Mouse (Mus musculus): ENCODE data around the gene Nfic. TPM values are rescaled to one million over a fixed set of nuclear protein-coding genes. Genes with fewer than 3 reads are reported as not detected.
"Not testable (repeated sequence)": the region's sequence is repeated elsewhere in the genome, so short reads cannot be mapped to it uniquely, and the experiment has no call there.

Gene Nfic
- polyA plus RNA-seq, 2 experiments: 38.1 to 98.9 TPM

- 8% methylated on average over 31 of the region's 36 CpGs for WGBS
- 0 out of 2 replicates have a peak overlapping the region, but pooled peaks have one; percentile 16 for H3K9ac ChIP-seq (ENCODE audit: low read depth, low read length, severe bottlenecking)
- H3K36me3 ChIP-seq (ENCODE audit: control insufficient read depth, insufficient read depth, low read length): no peaks in the 10 kb centered on the region
- no peaks in the 10 kb centered on the region for H3K9me3 ChIP-seq (ENCODE audit: control insufficient read depth, low read length)
- peaks cover 65% of the 10 kb centered on the region for H3K27me3 ChIP-seq (ENCODE audit: control insufficient read depth, insufficient read depth, low read length)
- TF ChIP-seq POLR2A (IDR thresholded peaks at IDR 0.05; ENCODE audit: borderline replicate concordance, extremely low read depth, insufficient read depth, insufficient read length): no peak
- ATAC-seq (ENCODE audit: low FRiP score, low read depth) (0 out of 2 replicates have a peak, but pooled peaks have one; percentile 17), DNase-seq (ENCODE audit: low spot score) (no peak)
- no peaks in the 10 kb centered on the region for H3K4me1 ChIP-seq (ENCODE audit: control insufficient read depth, insufficient read depth, low read length)
- H3K4me3 ChIP-seq (replicated peaks; ENCODE audit: low read length): 0 out of 2 replicates have a peak overlapping the region, but pooled peaks have one; percentile 1
- H3K4me2 ChIP-seq (replicated peaks; ENCODE audit: low read depth, low read length, severe bottlenecking): peak overlapping the region; percentile 10; the same call in 1 of the 2 replicates
- H3K27ac ChIP-seq (replicated peaks; ENCODE audit: low read depth, low read length): no peak overlapping the region
These were observed 3.0 kb downstream of the Nfic start for GRCm38 (mm10) chr10:81452237-81452946.

DNA sequence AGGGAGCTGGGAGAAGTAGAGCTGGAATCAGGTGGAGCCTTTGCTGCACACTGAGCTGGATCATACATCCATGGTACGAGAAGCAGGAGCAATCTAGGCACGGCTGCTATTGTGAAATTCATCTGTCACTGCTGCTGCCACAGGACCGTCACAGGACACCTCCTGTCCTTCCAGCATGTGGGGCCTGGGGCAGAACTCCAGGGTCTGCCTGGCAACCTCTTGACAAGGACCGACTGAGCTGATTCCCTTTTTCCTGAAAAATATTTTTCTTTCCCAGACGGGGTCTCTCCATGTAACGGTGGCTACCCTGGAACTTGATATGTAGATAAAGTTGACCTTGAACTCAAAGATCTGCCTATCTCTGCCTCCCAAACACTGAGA is 4.1 kb downstream of the Nfic start:
- no peak for ATAC-seq (ENCODE audit: low FRiP score, low read depth)
- Histone ChIP-seq H3K4me2 (replicated peaks; ENCODE audit: low read depth, low read length, severe bottlenecking) (no peak overlapping the region), H3K4me1 (ENCODE audit: control insufficient read depth, insufficient read depth, low read length) (no peaks in the 10 kb centered on the region), H3K9me3 (ENCODE audit: control insufficient read depth, low read length) (no peaks in the 10 kb centered on the region), H3K9ac (ENCODE audit: low read depth, low read length, severe bottlenecking) (no peak overlapping the region), H3K27ac (replicated peaks; ENCODE audit: low read depth, low read length) (no peak overlapping the region), H3K36me3 (ENCODE audit: control insufficient read depth, insufficient read depth, low read length) (no peaks in the 10 kb centered on the region), H3K4me3 (replicated peaks; ENCODE audit: low read length) (no peak overlapping the region), H3K27me3 (ENCODE audit: control insufficient read depth, insufficient read depth, low read length) (peaks cover 59% of the 10 kb centered on the region)
- WGBS: 62% methylated on average over 6 of the region's 6 CpGs
- DNase-seq (ENCODE audit: low spot score): no peak
- no peak for TF ChIP-seq POLR2A (IDR thresholded peaks at IDR 0.05; ENCODE audit: borderline replicate concordance, extremely low read depth, insufficient read depth, insufficient read length)

DNA sequence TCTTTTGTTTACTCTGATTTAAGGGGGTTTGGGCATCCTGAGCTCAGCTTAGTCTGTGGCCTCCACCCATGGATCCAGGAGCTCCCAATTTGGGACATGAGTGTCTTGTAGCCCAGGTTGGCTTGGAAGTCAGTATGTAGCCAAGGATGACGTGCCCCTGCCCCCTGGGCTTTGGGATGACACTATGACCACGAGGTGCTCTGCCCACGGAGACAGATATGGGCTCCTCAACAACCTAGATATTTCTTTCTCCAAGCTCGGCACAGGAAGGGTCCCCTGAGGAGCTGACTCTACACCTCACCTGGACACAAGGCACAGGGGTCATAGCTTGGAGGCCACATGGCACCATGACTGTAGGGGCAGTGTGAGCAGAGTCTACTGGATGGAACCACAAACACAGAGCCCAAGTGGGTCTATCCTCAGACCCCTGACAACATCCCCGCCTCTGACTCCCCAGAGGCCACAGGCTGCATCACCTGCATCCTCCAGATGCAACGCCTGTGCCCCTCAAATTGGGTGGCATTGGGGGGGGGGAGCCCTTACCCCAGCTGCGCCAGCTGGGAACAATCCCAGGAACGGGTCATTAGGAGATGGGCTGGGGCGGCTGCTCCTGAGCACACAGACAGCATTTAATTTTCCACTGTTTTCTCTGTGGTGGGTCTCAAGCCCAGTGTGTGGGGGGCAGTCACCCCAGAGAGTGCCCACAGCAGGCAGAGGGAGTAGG is 4.6 kb downstream of the Nfic start:
- no peak overlapping the region for H3K4me2 ChIP-seq (replicated peaks; ENCODE audit: low read depth, low read length, severe bottlenecking)
- H3K4me1 ChIP-seq (ENCODE audit: control insufficient read depth, insufficient read depth, low read length): no peaks in the 10 kb centered on the region
- no peaks in the 10 kb centered on the region for H3K9me3 ChIP-seq (ENCODE audit: control insufficient read depth, low read length)
- H3K4me3 ChIP-seq (replicated peaks; ENCODE audit: low read length): no peak overlapping the region
- no peak overlapping the region for H3K27ac ChIP-seq (replicated peaks; ENCODE audit: low read depth, low read length)
- H3K36me3 ChIP-seq (ENCODE audit: control insufficient read depth, insufficient read depth, low read length): no peaks in the 10 kb centered on the region
- ATAC-seq (ENCODE audit: low FRiP score, low read depth) (no peak), DNase-seq (ENCODE audit: low spot score) (no peak)
- no peak for TF ChIP-seq POLR2A (IDR thresholded peaks at IDR 0.05; ENCODE audit: borderline replicate concordance, extremely low read depth, insufficient read depth, insufficient read length)
- WGBS: 54% methylated on average over 9 of the region's 9 CpGs
- no peak overlapping the region for H3K9ac ChIP-seq (ENCODE audit: low read depth, low read length, severe bottlenecking)
- peaks cover 53% of the 10 kb centered on the region for H3K27me3 ChIP-seq (ENCODE audit: control insufficient read depth, insufficient read depth, low read length)

GRCm38 (mm10) chr10:81450140-81450539 is 5.3 kb downstream of the Nfic start:
- H3K9me3 ChIP-seq (ENCODE audit: control insufficient read depth, low read length): no peaks in the 10 kb centered on the region

GRCm38 (mm10) chr10:81445516-81445915 is 9.9 kb downstream of the Nfic start:
- H3K9ac ChIP-seq (ENCODE audit: low read depth, low read length, severe bottlenecking); H3K4me1 ChIP-seq (ENCODE audit: control insufficient read depth, insufficient read depth, low read length); H3K9me3 ChIP-seq (ENCODE audit: control insufficient read depth, low read length); DNase-seq (ENCODE audit: low spot score); H3K4me2 ChIP-seq (replicated peaks; ENCODE audit: low read depth, low read length, severe bottlenecking); H3K36me3 ChIP-seq (ENCODE audit: control insufficient read depth, insufficient read depth, low read length); H3K4me3 ChIP-seq (replicated peaks; ENCODE audit: low read length); H3K27ac ChIP-seq (replicated peaks; ENCODE audit: low read depth, low read length); ATAC-seq (ENCODE audit: low FRiP score, low read depth); H3K27me3 ChIP-seq (ENCODE audit: control insufficient read depth, insufficient read depth, low read length): not testable (repeated sequence)
- 23% methylated on average over 2 of the region's 2 CpGs for WGBS

More at GRCm38 (mm10) chr10:81450140-81450539, 5.3 kb downstream of the Nfic start:
- Histone ChIP-seq H3K4me2 (replicated peaks; ENCODE audit: low read depth, low read length, severe bottlenecking) (no peak overlapping the region), H3K36me3 (ENCODE audit: control insufficient read depth, insufficient read depth, low read length) (no peaks in the 10 kb centered on the region), H3K27ac (replicated peaks; ENCODE audit: low read depth, low read length) (no peak overlapping the region), H3K4me3 (replicated peaks; ENCODE audit: low read length) (no peak overlapping the region), H3K4me1 (ENCODE audit: control insufficient read depth, insufficient read depth, low read length) (no peaks in the 10 kb centered on the region), H3K9ac (ENCODE audit: low read depth, low read length, severe bottlenecking) (no peak overlapping the region), H3K27me3 (ENCODE audit: control insufficient read depth, insufficient read depth, low read length) (peaks cover 46% of the 10 kb centered on the region)
- no peak for TF ChIP-seq POLR2A (IDR thresholded peaks at IDR 0.05; ENCODE audit: borderline replicate concordance, extremely low read depth, insufficient read depth, insufficient read length)
- ATAC-seq (ENCODE audit: low FRiP score, low read depth) (peak; percentile 68), DNase-seq (ENCODE audit: low spot score) (peak; percentile 74)
- WGBS: 1% methylated on average over 7 of the region's 7 CpGs
